Mouse (Mus musculus): ENCODE data around the gene Hps1. TPM values are rescaled to one million over a fixed set of nuclear protein-coding genes. Genes with fewer than 3 reads are reported as not detected.

The Hps1 gene
- polyA plus RNA-seq, 1 experiment = 16.6 TPM

GRCm38 (mm10) chr19:42745084-42745868, 34.5 kb downstream of the Hps1 start:
- no peak overlapping the region for H3K4me3 ChIP-seq (replicated peaks; ENCODE audit: extremely low read depth, low read depth, low read length)
- no peak for DNase-seq
- H3K4me1 ChIP-seq (ENCODE audit: control insufficient read depth, insufficient read depth, low read length) = no peaks in the 10 kb centered on the region
- WGBS = 66% methylated on average over 9 of the region's 9 CpGs
- TF ChIP-seq CTCF (IDR thresholded peaks at IDR 0.05; ENCODE audit: insufficient read depth, low read length) (no peak), POLR2A (IDR thresholded peaks at IDR 0.05; ENCODE audit: borderline replicate concordance, extremely low read depth, low read depth, low read length) (no peak)

GRCm38 (mm10) chr19:42744162-42744586, 35.6 kb downstream of the Hps1 start:
- H3K4me1 ChIP-seq (ENCODE audit: control insufficient read depth, insufficient read depth, low read length) = no peaks in the 10 kb centered on the region
- TF ChIP-seq POLR2A (IDR thresholded peaks at IDR 0.05; ENCODE audit: borderline replicate concordance, extremely low read depth, low read depth, low read length) (no peak), CTCF (IDR thresholded peaks at IDR 0.05; ENCODE audit: insufficient read depth, low read length) (peak; percentile 78)
- H3K4me3 ChIP-seq (replicated peaks; ENCODE audit: extremely low read depth, low read depth, low read length) = no peak overlapping the region
- peak; percentile 41 for DNase-seq
- WGBS = 12% methylated on average over 4 of the region's 4 CpGs

DNA sequence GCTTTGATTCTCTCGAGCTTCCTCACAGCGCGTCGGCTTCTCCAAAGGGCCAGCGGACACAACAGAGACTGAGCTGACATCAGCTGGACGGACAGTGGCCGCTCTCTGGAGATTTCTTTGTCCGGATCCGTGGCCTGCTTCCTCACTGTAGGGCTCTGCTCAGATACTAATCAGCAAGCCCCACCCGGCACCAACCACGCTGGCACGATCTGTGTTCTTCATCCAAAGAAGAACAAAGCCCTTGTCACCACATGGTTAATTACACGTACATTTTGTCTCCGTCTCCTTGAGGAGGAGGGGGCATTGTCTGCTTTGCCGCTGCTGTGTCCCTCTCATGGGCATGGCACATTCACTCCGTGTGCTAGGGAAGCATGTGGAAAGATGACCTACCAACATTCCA, 36.5 kb downstream of the Hps1 start:
- Histone ChIP-seq H3K4me3 (replicated peaks; ENCODE audit: extremely low read depth, low read depth, low read length) (no peak overlapping the region), H3K4me1 (ENCODE audit: control insufficient read depth, insufficient read depth, low read length) (no peaks in the 10 kb centered on the region)
- 71% methylated on average over 16 of the region's 16 CpGs for WGBS
- DNase-seq = no peak
- TF ChIP-seq POLR2A (IDR thresholded peaks at IDR 0.05; ENCODE audit: borderline replicate concordance, extremely low read depth, low read depth, low read length) = no peak
- TF ChIP-seq CTCF (IDR thresholded peaks at IDR 0.05; ENCODE audit: insufficient read depth, low read length) = no peak

GRCm38 (mm10) chr19:42741884-42742283, 37.9 kb downstream of the Hps1 start:
- no peak overlapping the region for H3K4me3 ChIP-seq (replicated peaks; ENCODE audit: extremely low read depth, low read depth, low read length)
- no peak for TF ChIP-seq POLR2A (IDR thresholded peaks at IDR 0.05; ENCODE audit: borderline replicate concordance, extremely low read depth, low read depth, low read length)
- TF ChIP-seq CTCF (IDR thresholded peaks at IDR 0.05; ENCODE audit: insufficient read depth, low read length) = no peak
- H3K4me1 ChIP-seq (ENCODE audit: control insufficient read depth, insufficient read depth, low read length) = no peaks in the 10 kb centered on the region
- DNase-seq = no peak
- WGBS = 53% methylated on average over 14 of the region's 14 CpGs

DNA sequence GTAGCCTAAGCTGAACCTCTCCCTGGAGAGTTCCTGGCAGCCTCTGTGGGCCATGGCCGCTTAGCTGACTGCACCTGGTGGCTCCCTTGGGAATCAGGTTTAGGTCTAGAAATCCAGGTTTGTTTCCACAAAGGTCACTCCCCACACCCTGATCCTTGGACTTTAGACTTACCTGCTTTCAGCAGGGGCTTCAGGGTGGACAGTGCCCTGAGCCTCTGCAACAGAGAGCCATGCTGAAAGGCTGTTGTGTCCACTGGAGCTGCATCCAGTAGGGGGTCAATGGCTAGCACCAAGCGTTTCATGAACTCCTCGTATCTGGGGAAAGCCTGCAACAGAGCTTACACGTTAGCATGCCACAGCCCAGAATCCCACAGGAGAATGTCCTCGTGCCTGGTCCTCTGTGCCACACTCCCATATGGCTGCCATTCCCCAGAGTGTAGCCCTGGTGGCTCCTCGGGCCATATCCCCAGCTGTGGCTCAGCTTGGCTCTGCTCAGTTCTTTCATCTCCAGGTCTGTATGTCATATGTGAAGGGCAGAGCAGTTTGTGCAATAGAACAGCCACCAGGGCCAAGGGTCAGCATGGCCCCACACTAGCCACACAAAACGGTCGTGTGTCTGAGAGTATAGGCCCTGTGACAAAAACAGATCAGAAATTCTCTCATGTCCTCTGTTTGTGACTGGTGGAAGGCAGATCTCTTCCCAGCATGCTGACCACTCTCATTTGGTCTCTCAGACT, 39.4 kb downstream of the Hps1 start:
- 83% methylated on average over 8 of the region's 8 CpGs for WGBS
- no peak for DNase-seq
- Histone ChIP-seq H3K4me3 (replicated peaks; ENCODE audit: extremely low read depth, low read depth, low read length) (no peak overlapping the region), H3K4me1 (ENCODE audit: control insufficient read depth, insufficient read depth, low read length) (no peaks in the 10 kb centered on the region)
- TF ChIP-seq POLR2A (IDR thresholded peaks at IDR 0.05; ENCODE audit: borderline replicate concordance, extremely low read depth, low read depth, low read length) (no peak), CTCF (IDR thresholded peaks at IDR 0.05; ENCODE audit: insufficient read depth, low read length) (no peak)

DNA sequence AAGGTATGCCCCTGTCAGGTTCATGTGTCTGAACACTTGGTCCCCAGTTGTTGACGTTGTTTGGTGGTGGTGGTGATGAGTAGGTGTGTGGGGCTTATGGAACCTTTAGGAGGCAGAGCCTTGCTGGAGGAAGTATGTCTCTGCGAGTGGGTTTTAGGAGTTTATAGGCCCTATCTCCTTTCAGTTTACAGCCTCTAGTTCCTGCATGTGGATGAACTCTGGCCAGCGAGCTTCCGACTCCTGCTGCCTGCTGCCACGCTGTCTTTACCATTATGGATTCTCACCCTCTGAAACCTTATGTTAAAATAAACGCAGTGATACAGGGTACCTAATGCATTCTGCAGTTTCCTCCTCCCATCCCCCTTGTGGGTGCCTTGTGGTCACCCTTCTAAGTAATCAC, 40.0 kb downstream of the Hps1 start:
- no peak for TF ChIP-seq POLR2A (IDR thresholded peaks at IDR 0.05; ENCODE audit: borderline replicate concordance, extremely low read depth, low read depth, low read length)
- no peak for TF ChIP-seq CTCF (IDR thresholded peaks at IDR 0.05; ENCODE audit: insufficient read depth, low read length)
- DNase-seq = no peak
- Histone ChIP-seq H3K4me1 (ENCODE audit: control insufficient read depth, insufficient read depth, low read length) (no peaks in the 10 kb centered on the region), H3K4me3 (replicated peaks; ENCODE audit: extremely low read depth, low read depth, low read length) (no peak overlapping the region)
- 85% methylated on average over 6 of the region's 6 CpGs for WGBS

- Histone ChIP-seq H3K4me1 (ENCODE audit: control insufficient read depth, insufficient read depth, low read length) (no peaks in the 10 kb centered on the region), H3K4me3 (replicated peaks; ENCODE audit: extremely low read depth, low read depth, low read length) (no peak overlapping the region)
- DNase-seq = no peak
- WGBS = 72% methylated on average over 9 of the region's 9 CpGs
- TF ChIP-seq POLR2A (IDR thresholded peaks at IDR 0.05; ENCODE audit: borderline replicate concordance, extremely low read depth, low read depth, low read length) (no peak), CTCF (IDR thresholded peaks at IDR 0.05; ENCODE audit: insufficient read depth, low read length) (no peak)
These were observed 42.0 kb downstream of the Hps1 start for GRCm38 (mm10) chr19:42737753-42738152.

DNA sequence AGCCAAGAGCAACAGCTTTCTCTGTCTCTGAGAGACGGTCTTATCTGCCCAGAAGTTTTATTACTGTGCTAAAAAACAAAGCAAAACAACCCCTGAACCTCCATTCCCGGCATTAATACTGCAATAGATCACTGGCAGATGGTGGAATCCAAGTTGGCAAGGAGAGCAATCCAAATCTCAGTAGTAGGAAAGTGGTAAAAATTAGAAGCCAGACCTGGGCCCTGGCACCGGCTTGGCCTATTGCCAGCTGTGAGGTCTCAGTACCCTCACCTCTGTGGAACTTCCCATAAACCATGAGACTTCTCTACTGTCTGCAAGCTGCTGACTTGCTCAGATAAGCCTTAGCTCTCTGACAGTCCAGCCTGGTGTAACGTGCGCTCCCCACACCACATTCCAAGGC, 44.8 kb downstream of the Hps1 start:
- no peak for DNase-seq
- no peak for TF ChIP-seq CTCF (IDR thresholded peaks at IDR 0.05; ENCODE audit: insufficient read depth, low read length)
- no peak for TF ChIP-seq POLR2A (IDR thresholded peaks at IDR 0.05; ENCODE audit: borderline replicate concordance, extremely low read depth, low read depth, low read length)
- H3K4me1 ChIP-seq (ENCODE audit: control insufficient read depth, insufficient read depth, low read length) = no peaks in the 10 kb centered on the region
- WGBS = 76% methylated on average over 5 of the region's 5 CpGs
- H3K4me3 ChIP-seq (replicated peaks; ENCODE audit: extremely low read depth, low read depth, low read length) = no peak overlapping the region

DNA sequence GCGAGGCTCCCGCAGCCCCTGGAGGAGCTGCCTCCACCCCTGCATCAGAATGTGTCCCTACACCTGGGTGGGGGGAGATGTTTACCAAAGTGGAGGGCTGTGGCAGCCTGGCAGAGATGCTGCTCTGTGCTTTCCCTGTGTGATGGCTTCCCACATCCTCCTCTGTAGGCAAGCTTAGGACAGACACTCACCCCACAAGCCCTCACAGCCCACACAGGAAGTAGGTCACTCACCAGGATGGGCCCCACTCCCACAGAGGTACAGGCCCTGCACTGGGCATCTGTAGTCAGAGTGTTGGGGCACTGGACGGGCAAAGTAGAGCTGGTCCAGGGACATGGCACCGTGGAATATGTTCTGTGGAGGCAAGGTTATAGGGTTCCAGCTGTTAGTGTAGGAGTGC, 52.4 kb downstream of the Hps1 start:
- 85% methylated on average over 4 of the region's 4 CpGs for WGBS
- TF ChIP-seq CTCF (IDR thresholded peaks at IDR 0.05; ENCODE audit: insufficient read depth, low read length) (no peak), POLR2A (IDR thresholded peaks at IDR 0.05; ENCODE audit: borderline replicate concordance, extremely low read depth, low read depth, low read length) (no peak)
- no peak for DNase-seq

DNA sequence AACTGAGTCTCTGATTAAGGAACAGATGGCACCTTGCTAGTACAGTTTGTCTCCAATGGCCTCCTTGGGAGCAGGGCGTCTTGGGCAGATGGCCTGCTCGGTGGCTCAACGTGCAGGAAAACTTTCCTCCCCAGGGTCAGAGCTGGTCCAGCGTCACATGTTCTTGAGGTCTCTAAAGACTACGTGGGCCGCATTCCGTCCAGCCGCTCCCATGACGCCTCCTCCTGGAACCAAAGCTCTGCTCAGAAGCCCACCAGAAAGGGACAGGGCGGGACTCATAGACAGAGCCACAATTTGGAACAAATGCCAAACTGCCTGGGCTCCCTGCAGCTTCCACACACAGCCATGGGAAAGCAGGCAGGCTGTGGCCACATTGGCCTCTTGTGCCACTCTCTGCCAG, 53.0 kb downstream of the Hps1 start:
- WGBS = 94% methylated on average over 10 of the region's 10 CpGs
- TF ChIP-seq POLR2A (IDR thresholded peaks at IDR 0.05; ENCODE audit: borderline replicate concordance, extremely low read depth, low read depth, low read length) = no peak
- no peak for TF ChIP-seq CTCF (IDR thresholded peaks at IDR 0.05; ENCODE audit: insufficient read depth, low read length)
- Histone ChIP-seq H3K4me3 (replicated peaks; ENCODE audit: extremely low read depth, low read depth, low read length) (no peak overlapping the region), H3K4me1 (ENCODE audit: control insufficient read depth, insufficient read depth, low read length) (no peaks in the 10 kb centered on the region)
- no peak for DNase-seq

More for the DNA sequence above, 52.4 kb downstream of the Hps1 start:
- Histone ChIP-seq H3K4me1 (ENCODE audit: control insufficient read depth, insufficient read depth, low read length) (no peaks in the 10 kb centered on the region), H3K4me3 (replicated peaks; ENCODE audit: extremely low read depth, low read depth, low read length) (no peak overlapping the region)

Data from lung, adult 2 months (tissue).